In the genomic region with DNA sequence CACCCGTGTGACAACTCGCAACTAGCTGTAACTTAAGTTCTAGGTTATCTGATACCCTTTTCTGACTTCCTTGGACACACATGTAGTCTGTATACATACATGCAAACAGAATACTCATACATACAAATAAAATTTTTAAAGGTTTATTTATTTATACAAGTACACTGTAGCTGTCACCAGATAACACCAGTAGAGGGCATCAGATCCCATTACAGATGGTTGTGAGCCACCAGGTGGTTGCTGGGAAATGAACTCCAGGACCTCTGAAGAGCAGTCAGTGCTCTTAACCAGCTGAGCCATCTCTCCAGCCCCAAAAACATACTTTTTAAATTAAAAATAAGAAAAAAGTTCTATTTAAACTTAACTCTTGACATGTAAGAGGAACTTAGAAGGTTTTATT, we compare ENCODE assay signal across 16 mouse cellular contexts. TPM values are rescaled to one million over a fixed set of nuclear protein-coding genes. Genes with fewer than 3 reads are reported as not detected.
DNase-seq lines count a peak whose midpoint lies in the region; TF ChIP-seq lines count a peak whose summit lies in the region.
"Had no signal": no experiment of that assay in that cellular context is flagged by ENCODE, and none has a peak within 500 bp of the region (broad histone marks: within the 10 kb centered on the region; RNA-seq: fewer than 3 reads in every experiment).

No protein-coding gene starts in this region.

- H3K4me3 ChIP-seq in gastrocnemius, adult 2 months = no peak overlapping the region
- no peak overlapping the region for H3K4me3 ChIP-seq in left cerebral cortex, adult 2 months
- H3K4me3 ChIP-seq: embryonic facial prominence, embryonic 10.5 days; limb, embryonic 13.5 days; midbrain, embryonic 10.5 days; myocyte had no signal

- TF ChIP-seq CTCF in gastrocnemius, adult 2 months (IDR thresholded peaks at IDR 0.05) = peak; percentile 38; the same call in 1 of the 2 replicates
- TF ChIP-seq CTCF in left cerebral cortex, adult 2 months (IDR thresholded peaks at IDR 0.05) = peak; percentile 44

- intact Hi-C loops in gastrocnemius, adult 2 months (cut with DNase I) = no loop called here
- intact Hi-C loops in left cerebral cortex, adult 2 months (cut with DNase I) = no loop called here

- no peak overlapping the region for H3K27ac ChIP-seq in gastrocnemius, adult 2 months
- H3K27ac ChIP-seq in left cerebral cortex, adult 2 months = no peak overlapping the region
- H3K27ac ChIP-seq: embryonic facial prominence, embryonic 10.5 days; limb, embryonic 13.5 days; midbrain, embryonic 10.5 days had no signal

- DNase-seq in gastrocnemius, adult 2 months = no peak
- no peak for DNase-seq in gastrocnemius, adult 8-10 months (ENCODE audit: low spot score in 2 of 2)
- no peak for DNase-seq in left cerebral cortex, adult 2 months (ENCODE audit: extremely low spot score in 1 of 2, low spot score in 2 of 2)
- no peak for DNase-seq in left cerebral cortex, adult 18-20 months (ENCODE audit: low spot score in 2 of 2)
- DNase-seq in 3T3-L1 (ENCODE audit: low read depth, low spot score) = peak; percentile 35
- DNase-seq in NIH3T3 (ENCODE audit: low read depth) = peak; percentile 50
- DNase-seq in ovary, postnatal 36 days (ENCODE audit: low spot score) = no peak
- DNase-seq in spleen, postnatal 10 days (ENCODE audit: low spot score in 2 of 2) = no peak
- DNase-seq: adrenal gland, postnatal 14 days; cerebellum, postnatal 14 days; heart, postnatal 36 days; right cerebral cortex, postnatal 14 days had no signal

RNA-seq across cellular contexts. Expression of a gene that starts 12.5 kb away (rescaled TPM):
- total RNA-seq in gastrocnemius, adult 2 months (2021) = 1 to 10 TPM; 3.1 to 4.5 TPM
- total RNA-seq in gastrocnemius, adult 8-10 months (2022) = 1 to 10 TPM; 2.0 to 3.4 (median 3.2) TPM
- total RNA-seq in left cerebral cortex, adult 2 months (2021) = 10 to 100 TPM in 1 of 2 experiments, 1 to 10 TPM in 1; 9.6 to 13.1 TPM
- total RNA-seq in left cerebral cortex, adult 18-20 months (2021) = 10 to 100 TPM in 1 of 2 experiments, 1 to 10 TPM in 1; 8.0 to 11.3 TPM

RNA-seq across cellular contexts. Expression of a gene that starts 31.6 kb away (rescaled TPM):
- 1 to 10 TPM in 1 of 2 experiments, under 1 TPM in 1; 0.82 to 2.4 TPM for total RNA-seq in gastrocnemius, adult 2 months (2021)
- 1 to 10 TPM in 3 of 4 experiments, under 1 TPM in 1; 0.77 to 2.8 (median 1.6) TPM for total RNA-seq in gastrocnemius, adult 8-10 months (2022)
- total RNA-seq in left cerebral cortex, adult 2 months (2021) = 1 to 10 TPM; 7.1 TPM
- total RNA-seq in left cerebral cortex, adult 18-20 months (2021) = 1 to 10 TPM; 3.3 to 8.3 TPM

RNA-seq across cellular contexts. Expression of a gene that starts 31.6 kb away (rescaled TPM):
- 10 to 100 TPM; 17.9 to 18.3 TPM for total RNA-seq in gastrocnemius, adult 2 months (2021)
- total RNA-seq in gastrocnemius, adult 8-10 months (2022) = 10 to 100 TPM; 13.3 to 19.3 (median 18.1) TPM
- 10 to 100 TPM; 29.3 to 33.3 TPM for total RNA-seq in left cerebral cortex, adult 2 months (2021)
- total RNA-seq in left cerebral cortex, adult 18-20 months (2021) = 10 to 100 TPM; 33.0 to 33.5 TPM

RNA-seq across cellular contexts. Expression of a gene that starts 31.7 kb away (rescaled TPM):
- 10 to 100 TPM; 14.2 to 16.0 TPM for total RNA-seq in gastrocnemius, adult 2 months (2021)
- 10 to 100 TPM; 13.8 to 16.5 (median 14.2) TPM for total RNA-seq in gastrocnemius, adult 8-10 months (2022)
- total RNA-seq in left cerebral cortex, adult 2 months (2021) = 10 to 100 TPM; 18.1 to 18.8 TPM
- total RNA-seq in left cerebral cortex, adult 18-20 months (2021) = 10 to 100 TPM; 18.3 to 18.7 TPM

RNA-seq across cellular contexts. Expression of a gene that starts 45.2 kb away (rescaled TPM):
- total RNA-seq in gastrocnemius, adult 2 months (2021) = 100 to 1,000 TPM; 125 TPM
- total RNA-seq in gastrocnemius, adult 8-10 months (2022) = 100 to 1,000 TPM; 106 to 129 (median 114) TPM
- total RNA-seq in left cerebral cortex, adult 2 months (2021) = 100 to 1,000 TPM; 185 to 208 TPM
- total RNA-seq in left cerebral cortex, adult 18-20 months (2021) = 100 to 1,000 TPM; 205 to 227 TPM

Comparison
In these comparisons a context has a peak if more than half of its experiments do, and no peak if none do; other contexts are left out.
1. DNase-seq: peak in 3T3-L1 (single experiment) and NIH3T3 (single experiment); none in gastrocnemius, adult 2 months (single experiment), gastrocnemius, adult 8-10 months (0 of 2), left cerebral cortex, adult 2 months (0 of 2), left cerebral cortex, adult 18-20 months (0 of 2), ovary, postnatal 36 days (single experiment) and spleen, postnatal 10 days (0 of 2).